Mouse (Mus musculus): ENCODE measurements around the gene Fbxo21. TPM values are rescaled to one million over a fixed set of nuclear protein-coding genes. Genes with fewer than 3 reads are reported as not detected.
A peak's percentile ranks its signal among the peaks of the same experiment; 100 is the strongest.

Gene Fbxo21
- polyA plus RNA-seq (2021) = 49.1 TPM

GRCm38 (mm10) chr5:117976657-117977500 is at the start of gene Fbxo21:
Fbxo21 (plus strand) TSS chr5:117976730.
- peak; percentile 94 for ATAC-seq
- TF ChIP-seq CTCF (IDR thresholded peaks at IDR 0.05) = no peak
- POLR2A ChIA-PET = interaction anchor here (0.6 to 1.6 kb wide), 5 partner anchors 10 to 930 kb away, joined by 3 to 6 read pairs (median 3); no protein-coding TSS in a partner anchor

GRCm38 (mm10) chr5:117928553-117928952 is 48.0 kb upstream of the Fbxo21 start:
- H3K27me3 ChIP-seq = peaks cover 42% of the 10 kb centered on the region
- TF ChIP-seq CTCF (IDR thresholded peaks at IDR 0.05) = no peak
- in situ Hi-C loops (cut with MboI; ENCODE audit: low pct_unique_long_range_greater_than_20kb) = no loop called here
- CTCF ChIA-PET = interaction anchor here (1.1 kb wide), 1 partner anchor 64 kb away, joined by 3 read pairs; no protein-coding TSS in a partner anchor
- POLR2A ChIA-PET = interaction anchor here (1.2 kb wide), 1 partner anchor 17 kb away, joined by 3 read pairs; no protein-coding TSS in a partner anchor
- DNase-seq (ENCODE audit: low read depth, low spot score) (no peak), ATAC-seq (no peak)

More at GRCm38 (mm10) chr5:117976657-117977500, at the start of gene Fbxo21:
- DNase-seq (ENCODE audit: low read depth, low spot score) = peak; percentile 60
- CTCF ChIA-PET = interaction anchor here (2.0 kb wide), 1 partner anchor 21 kb away, joined by 7 read pairs; no protein-coding TSS in a partner anchor
- H3K27me3 ChIP-seq = no peaks in the 10 kb centered on the region
- in situ Hi-C loops (cut with MboI; ENCODE audit: low pct_unique_long_range_greater_than_20kb) = no loop called here

- in situ Hi-C loops (cut with MboI; ENCODE audit: low pct_unique_long_range_greater_than_20kb) = loop anchor here (5.0 kb wide), 1 partner anchor 420 kb away; no protein-coding TSS in a partner anchor
- DNase-seq (ENCODE audit: low read depth, low spot score) (no peak), ATAC-seq (no peak)
- ChIA-PET CTCF (interaction anchor here (1.0 to 1.9 kb wide), 2 partner anchors 14 to 427 kb away, joined by 3 to 6 read pairs; no protein-coding TSS in a partner anchor), POLR2A (no interaction called here)
- H3K27me3 ChIP-seq = peaks cover 36% of the 10 kb centered on the region
- no peak for TF ChIP-seq CTCF (IDR thresholded peaks at IDR 0.05)
These were observed 44.3 kb upstream of the Fbxo21 start for GRCm38 (mm10) chr5:117932222-117932621.

GRCm38 (mm10) chr5:117932862-117933261 is 43.7 kb upstream of the Fbxo21 start:
- H3K27me3 ChIP-seq = peaks cover 33% of the 10 kb centered on the region
- ChIA-PET POLR2A (no interaction called here), CTCF (interaction anchor here (0.6 to 1.4 kb wide), 8 partner anchors 14 to 432 kb away, joined by 3 to 6 read pairs (median 3); no protein-coding TSS in a partner anchor)
- in situ Hi-C loops (cut with MboI; ENCODE audit: low pct_unique_long_range_greater_than_20kb) = loop anchor here (5.0 kb wide), 1 partner anchor 421 kb away; no protein-coding TSS in a partner anchor
- ATAC-seq = peak; percentile 70
- TF ChIP-seq CTCF (IDR thresholded peaks at IDR 0.05) = peak; percentile 88
- DNase-seq (ENCODE audit: low read depth, low spot score) = peak; percentile 20

- in situ Hi-C loops (cut with MboI; ENCODE audit: low pct_unique_long_range_greater_than_20kb) = no loop called here
- POLR2A ChIA-PET = no interaction called here
- CTCF ChIA-PET = interaction anchor here (1.4 kb wide), 1 partner anchor 11 kb away, joined by 4 read pairs; no protein-coding TSS in a partner anchor
- no peak for ATAC-seq
- TF ChIP-seq CTCF (IDR thresholded peaks at IDR 0.05) = no peak
- DNase-seq (ENCODE audit: low read depth, low spot score) = no peak
- peaks cover 12% of the 10 kb centered on the region for H3K27me3 ChIP-seq
These were observed 40.2 kb upstream of the Fbxo21 start for GRCm38 (mm10) chr5:117936346-117936745.

- H3K27me3 ChIP-seq = peaks cover 10% of the 10 kb centered on the region
- in situ Hi-C loops (cut with MboI; ENCODE audit: low pct_unique_long_range_greater_than_20kb) = no loop called here
- CTCF ChIA-PET = no interaction called here
- POLR2A ChIA-PET = no interaction called here
- no peak for DNase-seq (ENCODE audit: low read depth, low spot score)
- no peak for TF ChIP-seq CTCF (IDR thresholded peaks at IDR 0.05)
- no peak for ATAC-seq
These were observed 39.3 kb upstream of the Fbxo21 start for GRCm38 (mm10) chr5:117937186-117937585.

- H3K27me3 ChIP-seq = peaks cover 10% of the 10 kb centered on the region
- peak; percentile 80 for TF ChIP-seq CTCF (IDR thresholded peaks at IDR 0.05)
- ChIA-PET CTCF (interaction anchor here (1.4 kb wide), 1 partner anchor 10 kb away, joined by 10 read pairs; no protein-coding TSS in a partner anchor), POLR2A (interaction anchor here (0.6 to 0.8 kb wide), 2 partner anchors 10 to 407 kb away, joined by 3 read pairs; no protein-coding TSS in a partner anchor)
- DNase-seq (ENCODE audit: low read depth, low spot score) (no peak), ATAC-seq (peak; percentile 32)
- in situ Hi-C loops (cut with MboI; ENCODE audit: low pct_unique_long_range_greater_than_20kb) = no loop called here
These were observed 38.3 kb upstream of the Fbxo21 start for GRCm38 (mm10) chr5:117938182-117938581.

GRCm38 (mm10) chr5:117939402-117939801 is 37.1 kb upstream of the Fbxo21 start:
- no peak for DNase-seq (ENCODE audit: low read depth, low spot score)
- ATAC-seq = no peak
- H3K27me3 ChIP-seq = peaks cover 12% of the 10 kb centered on the region
- in situ Hi-C loops (cut with MboI; ENCODE audit: low pct_unique_long_range_greater_than_20kb) = no loop called here
- TF ChIP-seq CTCF (IDR thresholded peaks at IDR 0.05) = no peak
- ChIA-PET POLR2A (no interaction called here), CTCF (interaction anchor here (1.4 kb wide), 1 partner anchor 16 kb away, joined by 5 read pairs; no protein-coding TSS in a partner anchor)

GRCm38 (mm10) chr5:117941552-117941951 is 35.0 kb upstream of the Fbxo21 start:
- in situ Hi-C loops (cut with MboI; ENCODE audit: low pct_unique_long_range_greater_than_20kb) = no loop called here
- TF ChIP-seq CTCF (IDR thresholded peaks at IDR 0.05) = peak; percentile 36
- H3K27me3 ChIP-seq = peaks cover 8% of the 10 kb centered on the region
- POLR2A ChIA-PET = no interaction called here
- DNase-seq (ENCODE audit: low read depth, low spot score) (no peak), ATAC-seq (no peak)
- CTCF ChIA-PET = interaction anchor here (1.5 kb wide), 1 partner anchor 424 kb away, joined by 4 read pairs; no protein-coding TSS in a partner anchor

GRCm38 (mm10) chr5:117946605-117947004 is 29.9 kb upstream of the Fbxo21 start:
- POLR2A ChIA-PET = no interaction called here
- ATAC-seq (no peak), DNase-seq (ENCODE audit: low read depth, low spot score) (no peak)
- TF ChIP-seq CTCF (IDR thresholded peaks at IDR 0.05) = peak; percentile 83
- in situ Hi-C loops (cut with MboI; ENCODE audit: low pct_unique_long_range_greater_than_20kb) = no loop called here
- CTCF ChIA-PET = interaction anchor here (1.1 to 2.6 kb wide), 9 partner anchors 8 to 42 kb away, joined by 3 to 14 read pairs (median 4); no protein-coding TSS in a partner anchor
- peaks cover 7% of the 10 kb centered on the region for H3K27me3 ChIP-seq

All from Patski (cell line).